Mouse (Mus musculus) thymus, adult 18-20 months (tissue): Measurements from ENCODE around the gene Csrp3.
A peak's percentile ranks its signal among the peaks of the same experiment; 100 is the strongest.

Experiments
- DNase-seq, 2 experiments: peaks; one replicate each; pipeline ENCODE4 v3.0.0; 2022; ENCODE audit warnings: mixed read lengths in 2 of 2

Gene Csrp3

DNA sequence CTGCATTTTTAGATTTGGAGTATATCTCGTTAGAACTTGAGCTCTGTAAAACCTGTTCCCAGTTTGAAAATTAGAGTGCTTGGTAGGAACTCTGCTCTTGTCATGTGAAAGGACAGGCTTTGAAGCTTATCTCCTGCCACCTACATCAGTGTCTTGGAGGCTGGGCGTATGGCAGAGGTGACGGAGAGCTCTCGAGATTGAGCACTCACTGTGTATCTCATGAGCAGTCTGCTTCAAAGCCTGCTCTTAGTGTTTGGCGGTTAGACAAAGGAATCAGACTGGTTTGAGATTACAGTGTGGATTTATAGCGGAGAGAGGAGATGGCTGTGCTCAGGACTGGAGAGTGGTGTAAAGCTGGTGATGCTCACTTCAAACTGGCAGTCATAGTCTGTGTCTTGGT lies 22.7 kb downstream of the Csrp3 start:
- DNase-seq, result no peak

DNA sequence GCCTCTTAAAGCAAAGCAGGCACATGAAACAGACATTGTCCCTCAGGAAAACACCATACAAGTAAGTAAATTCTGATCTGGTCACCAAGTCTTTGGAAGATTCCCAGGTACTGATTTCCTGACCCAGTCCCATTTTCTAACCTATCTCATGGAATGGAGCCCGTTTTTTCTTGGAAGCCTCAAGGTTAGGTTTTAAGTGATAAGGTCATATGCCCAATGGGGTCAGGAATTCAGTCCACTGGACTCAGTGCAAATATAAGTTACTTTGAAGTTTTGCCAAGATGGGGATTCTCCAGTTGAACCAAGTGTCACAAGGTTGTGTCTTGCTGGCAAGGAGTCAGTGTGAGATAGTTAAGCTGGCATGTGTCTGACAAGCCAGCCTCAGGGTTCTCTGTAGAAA lies 23.2 kb downstream of the Csrp3 start:
- no peak for DNase-seq

DNA sequence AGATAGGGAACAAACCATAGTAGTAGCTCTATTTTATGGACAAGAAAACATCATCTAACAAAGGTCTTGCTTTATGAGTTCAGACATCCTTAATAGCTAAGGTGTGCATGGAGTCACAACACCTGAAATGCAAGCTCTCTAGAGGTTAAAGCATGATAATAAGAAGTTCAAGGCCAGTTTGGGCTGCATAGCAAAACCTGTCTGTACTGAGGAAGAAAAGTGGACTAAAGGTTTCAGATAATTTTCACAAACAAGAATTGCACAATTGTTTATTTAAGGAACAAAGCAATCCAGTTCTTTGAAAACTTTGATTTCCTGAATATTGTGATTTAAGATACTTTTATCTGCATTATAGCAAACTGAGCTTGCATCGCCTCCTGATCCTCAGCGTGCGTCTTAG lies 24.2 kb downstream of the Csrp3 start:
- no peak for DNase-seq

DNA sequence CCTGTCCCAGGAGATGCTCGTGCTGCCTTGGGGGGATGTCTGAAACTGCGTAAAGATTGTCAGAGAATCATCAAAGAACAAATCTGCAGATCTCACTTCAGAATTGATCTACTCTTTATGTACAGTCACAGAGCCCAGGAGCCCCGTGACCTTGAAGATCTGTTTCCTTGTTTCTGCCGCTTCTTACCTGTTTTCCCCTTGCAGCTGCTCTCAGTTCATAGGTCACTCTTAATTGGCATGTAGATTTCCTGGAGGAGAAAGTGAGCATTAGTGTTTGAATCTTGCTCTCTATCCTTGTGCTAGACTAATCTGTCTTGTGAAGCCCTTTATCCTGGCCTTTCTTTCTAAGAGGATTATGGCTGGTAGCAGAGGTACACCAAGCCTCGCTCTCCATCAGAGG lies 26.2 kb downstream of the Csrp3 start:
- no peak for DNase-seq

DNA sequence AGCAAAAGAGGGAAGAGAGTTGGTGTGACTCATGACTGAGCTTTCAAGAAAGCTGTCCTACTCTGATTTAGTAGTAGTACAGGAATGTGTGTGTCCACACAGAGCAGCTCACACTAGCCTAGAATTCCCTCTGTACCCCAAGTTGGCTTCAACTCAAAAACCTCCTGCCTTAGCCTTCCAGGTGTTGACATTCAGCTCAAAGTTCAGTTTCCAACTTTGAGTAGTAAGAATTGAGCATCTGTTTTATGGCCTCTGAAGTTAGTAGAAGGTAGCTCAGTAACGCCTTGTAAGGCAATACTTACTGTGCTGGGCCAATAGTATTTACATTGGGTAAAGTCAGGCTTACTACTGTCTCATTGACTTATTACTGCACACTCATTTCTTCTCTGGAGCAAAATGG lies 34.2 kb downstream of the Csrp3 start:
- DNase-seq, result no peak

DNA sequence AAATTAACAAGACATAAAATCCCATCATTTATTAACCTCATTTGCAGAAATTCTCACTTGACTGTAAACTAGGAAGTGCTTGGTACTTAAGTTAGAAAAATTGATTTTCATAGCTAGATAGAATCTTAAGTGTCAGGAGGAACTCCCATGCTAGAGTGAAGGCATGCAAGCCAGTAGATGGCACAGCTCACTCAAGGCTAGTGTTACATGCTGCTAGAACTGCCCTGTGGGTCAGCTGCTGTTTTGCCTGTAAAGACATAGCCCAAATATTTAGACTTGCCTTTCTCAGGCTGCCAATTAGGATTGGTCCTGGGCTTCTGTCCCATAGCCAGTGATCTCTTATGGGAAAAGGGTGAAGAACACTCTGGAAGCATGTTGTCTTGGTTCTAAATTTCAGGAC lies 35.5 kb downstream of the Csrp3 start:
- no peak for DNase-seq

DNA sequence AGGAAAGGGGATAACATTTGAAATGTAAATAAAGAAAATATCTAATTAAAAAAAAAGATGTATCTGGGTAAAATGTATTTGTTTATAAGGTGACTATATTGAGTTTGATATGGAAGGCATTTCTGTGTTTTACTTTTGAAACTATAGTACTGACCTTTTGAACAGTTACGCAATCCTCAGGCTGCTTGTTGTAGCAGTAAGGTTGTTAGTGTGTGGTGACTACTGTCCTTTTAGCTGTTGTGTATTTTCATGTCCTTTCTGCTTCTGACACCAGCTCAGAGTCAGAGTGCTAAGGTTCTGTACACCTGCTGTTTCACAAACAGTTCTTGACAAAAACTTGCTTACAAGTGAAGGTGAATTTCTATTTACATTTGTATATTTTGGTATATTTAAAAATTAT lies 37.2 kb downstream of the Csrp3 start:
- no peak for DNase-seq

DNA sequence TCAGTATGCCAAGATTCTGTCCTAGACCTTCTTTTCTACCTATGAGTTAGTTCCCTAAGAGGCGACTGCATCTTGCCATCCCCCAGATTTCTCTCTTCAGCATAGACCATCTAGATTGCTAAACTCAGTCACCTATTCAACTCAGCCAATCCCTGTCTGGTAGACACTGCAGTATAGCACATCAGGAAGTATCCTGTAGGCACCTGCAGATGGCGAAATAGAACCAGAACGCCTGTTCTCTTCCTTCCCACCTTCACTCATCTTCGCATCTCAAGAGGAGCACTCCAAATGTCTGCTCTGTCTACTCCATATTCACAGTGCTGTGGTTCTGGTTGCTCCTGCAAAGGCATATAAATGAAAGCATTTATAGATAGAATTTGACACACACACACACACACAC lies 41.2 kb downstream of the Csrp3 start:
- DNase-seq, result no peak

DNA sequence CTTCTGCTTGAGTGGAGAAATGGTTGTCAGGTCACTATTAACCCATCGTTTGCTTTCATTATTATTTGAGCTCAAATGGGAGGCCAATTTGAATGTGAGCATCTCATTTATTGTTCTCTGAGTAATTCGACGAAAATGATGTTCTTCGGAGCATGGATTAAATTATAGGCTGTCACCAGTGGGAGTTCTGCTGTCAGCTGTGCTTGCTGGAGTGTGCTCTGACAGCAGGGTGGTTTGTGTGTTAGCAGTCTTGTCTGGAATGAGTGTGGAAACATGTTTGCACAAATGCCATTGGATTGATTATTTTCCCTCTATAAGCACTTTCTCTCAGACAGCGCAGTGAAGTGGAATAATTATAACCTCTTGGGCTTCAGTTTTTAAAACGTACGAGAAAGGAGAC lies 44.5 kb downstream of the Csrp3 start:
- DNase-seq, result no peak

DNA sequence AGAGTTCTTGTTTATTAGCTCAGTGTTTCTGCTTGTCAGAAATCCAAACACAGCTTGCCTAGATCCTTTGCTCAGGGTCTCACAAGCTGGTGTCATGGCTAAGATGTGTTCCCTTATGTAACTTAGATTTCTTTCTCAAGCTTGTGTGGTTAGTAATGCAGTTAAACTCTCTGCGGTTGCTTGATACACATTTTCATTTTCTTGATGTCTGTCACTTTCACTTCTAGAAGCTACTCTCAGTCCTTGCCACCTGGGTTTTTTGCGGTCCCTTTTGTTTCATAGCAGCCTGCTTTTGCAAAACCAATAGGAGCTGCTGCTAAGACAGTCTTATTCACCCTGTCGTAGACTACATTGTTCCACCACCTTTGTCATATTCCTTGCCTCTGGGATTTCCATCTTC lies 52.7 kb downstream of the Csrp3 start:
- DNase-seq, result peak; percentile 10 to 25

DNA sequence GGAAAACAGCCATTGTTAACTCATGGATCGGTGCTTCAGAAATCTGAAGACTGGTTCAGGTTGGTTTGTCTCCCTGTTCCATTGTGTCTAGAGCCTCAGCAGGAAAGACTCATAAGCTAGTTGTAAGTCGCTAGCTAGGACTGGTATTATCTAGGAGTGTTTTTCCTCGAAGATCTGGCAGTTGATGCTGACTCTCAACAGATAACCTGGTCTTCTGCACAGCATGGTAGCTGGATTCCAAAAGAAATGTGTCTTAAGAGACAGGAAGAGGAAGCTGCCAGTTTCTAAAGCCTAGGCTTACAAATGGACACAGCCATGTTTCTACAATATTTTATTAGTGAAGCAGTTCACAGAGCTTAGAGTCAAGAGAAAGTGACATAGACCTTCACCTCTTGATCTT lies 56.4 kb downstream of the Csrp3 start:
- DNase-seq, result no peak

DNA sequence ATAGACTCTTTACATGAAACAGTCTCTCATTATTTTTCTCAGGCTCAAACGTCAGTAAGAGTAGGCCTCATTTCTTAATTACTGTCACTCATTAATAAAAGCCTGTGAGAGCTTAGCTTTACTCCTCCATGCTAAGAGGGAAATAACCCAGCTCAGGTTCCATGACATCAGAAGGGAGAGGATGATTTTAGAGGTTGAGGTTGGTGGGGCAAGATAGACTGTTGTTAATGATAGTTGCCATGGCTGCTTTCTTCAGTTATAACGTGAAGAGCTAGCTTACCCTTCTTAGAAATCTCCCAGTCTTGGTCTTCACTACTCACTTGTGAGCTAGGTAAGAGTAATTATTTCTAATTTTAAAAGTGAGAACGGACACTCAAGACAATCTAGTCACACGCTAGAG lies 57.7 kb downstream of the Csrp3 start:
- no peak for DNase-seq

DNA sequence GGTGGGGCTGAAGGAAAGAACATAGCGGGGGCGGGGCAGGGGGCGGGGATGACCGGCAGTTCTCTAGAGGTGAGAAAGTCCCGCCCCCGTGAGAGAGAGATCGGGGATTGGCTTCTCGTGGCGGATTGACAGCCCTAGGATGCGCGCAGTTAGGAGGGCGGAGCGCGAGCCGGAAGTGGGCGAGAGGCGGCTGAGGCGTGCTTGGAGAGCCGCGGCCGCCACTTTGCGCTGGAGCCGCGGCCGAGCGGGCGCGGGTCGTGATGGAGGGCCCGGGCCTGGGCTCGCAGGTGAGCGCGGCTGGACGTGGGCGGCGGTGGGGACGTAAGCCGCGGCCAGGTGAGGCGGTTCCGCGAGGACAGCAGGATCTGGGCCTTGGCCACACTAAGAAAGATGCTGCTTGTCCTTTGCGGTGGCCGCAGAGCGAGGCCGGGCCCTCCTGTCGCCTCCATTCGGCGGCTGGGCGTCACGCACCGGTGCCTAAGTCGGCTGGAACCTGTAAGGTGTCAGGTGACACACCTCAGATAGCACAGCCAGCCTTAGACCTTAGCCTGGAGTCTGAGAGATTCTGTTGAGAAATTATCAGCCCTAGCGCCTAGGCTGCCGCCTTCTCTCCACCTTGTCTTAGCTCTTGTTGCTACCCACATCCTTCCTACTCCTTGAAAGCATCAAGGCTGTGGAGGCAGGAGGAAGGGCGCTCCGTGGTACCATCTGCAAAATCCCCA lies 58.8 kb downstream of the Csrp3 start, which contains the start of gene Zdhhc13:
Gene Zdhhc13, plus strand, starts transcription at position 153 of the 722 bp plus-strand sequence.
- DNase-seq, result peak; percentile 90 to 94

DNA sequence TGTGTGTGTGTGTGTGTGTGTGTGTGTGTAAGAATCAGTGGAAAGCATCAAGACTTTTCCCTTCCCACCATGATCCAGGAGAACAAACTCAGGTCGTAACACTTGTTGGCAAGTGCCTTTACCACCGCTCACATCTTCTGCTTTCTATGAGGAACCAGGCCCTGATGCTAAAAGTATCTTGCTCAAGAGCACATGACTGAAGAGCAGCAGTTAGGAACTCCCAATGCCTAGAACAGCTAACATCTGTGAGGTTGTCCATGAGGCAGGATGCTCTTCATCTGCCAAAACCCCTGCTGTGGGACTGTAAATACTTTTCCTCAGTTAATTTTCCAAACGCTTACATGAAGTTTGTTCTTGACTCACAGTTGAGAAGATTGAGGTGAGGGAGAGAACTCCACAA lies 59.5 kb downstream of the Csrp3 start:
- no peak for DNase-seq

DNA sequence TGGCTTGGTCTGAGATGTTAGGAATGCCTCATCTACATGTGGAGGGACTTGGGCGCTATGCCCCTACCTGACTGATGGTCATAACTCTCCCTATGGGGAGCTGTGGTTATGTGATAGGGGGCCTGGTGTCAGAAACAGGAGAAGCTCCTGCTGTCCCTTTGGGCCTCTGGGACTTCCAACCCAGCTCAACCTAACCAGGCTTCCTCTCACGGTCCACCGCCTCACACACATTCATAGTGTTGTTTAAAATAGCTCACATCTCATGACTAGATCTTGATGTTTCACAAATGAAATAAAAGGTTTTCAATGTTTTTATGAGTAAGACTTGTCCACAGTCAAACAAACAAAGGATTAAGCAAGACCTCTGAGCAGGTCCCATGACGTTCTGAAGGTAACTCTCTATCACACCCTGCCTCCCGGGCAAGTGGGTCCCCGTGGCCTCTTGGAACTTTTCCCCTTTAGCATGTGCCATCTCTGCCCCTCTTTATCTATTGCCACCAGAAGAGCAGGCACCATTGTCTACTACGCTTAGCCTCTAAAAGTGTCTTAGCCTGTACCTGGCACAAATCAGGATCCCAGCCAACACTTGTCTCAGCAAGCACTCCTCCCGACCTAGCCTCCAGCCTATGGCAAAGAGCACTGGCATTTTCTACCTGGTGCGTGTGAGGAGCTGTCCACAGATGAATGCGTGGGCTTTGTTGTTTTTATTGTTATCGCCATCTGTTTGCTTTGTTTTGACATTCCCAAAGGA lies 62.9 kb downstream of the Csrp3 start:
- no peak for DNase-seq

DNA sequence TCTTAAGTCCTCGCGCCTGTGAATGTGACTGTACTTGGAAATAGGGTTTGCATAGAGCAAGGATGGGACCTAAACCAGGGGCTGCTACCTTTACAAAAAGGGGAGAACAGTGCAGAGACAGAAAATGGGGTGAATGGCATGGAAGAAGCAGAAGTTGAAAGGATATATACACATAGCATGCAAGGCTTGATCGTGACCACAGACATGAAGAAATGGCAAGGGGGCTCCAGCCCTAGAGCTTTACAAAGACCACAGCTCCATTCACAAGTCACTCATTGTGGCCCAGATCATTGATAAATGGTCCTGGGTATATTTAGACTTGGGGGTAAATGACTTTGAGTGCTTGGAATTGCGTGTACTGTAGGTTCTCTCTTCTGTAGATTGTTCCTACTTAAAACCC lies 65.4 kb downstream of the Csrp3 start:
- no peak for DNase-seq
